In genomic region chr7:99027185-99027584, GRCm38 (mm10) we compare ENCODE assay signal across 14 mouse cellular contexts.
DNase-seq lines count a peak whose midpoint lies in the region; ATAC-seq and TF ChIP-seq lines count a peak whose summit lies in the region.
"Had no signal": no experiment of that assay in that cellular context is flagged by ENCODE, and none has a peak within 500 bp of the region (broad histone marks: within the 10 kb centered on the region; RNA-seq: fewer than 3 reads in every experiment).

No protein-coding gene starts in this region.

- peak; percentile 79 for ATAC-seq in lung, embryonic 16.5 days (ENCODE audit: low read depth)
- peak; percentile 32; the same call in 1 of the 2 replicates for ATAC-seq in stomach, postnatal 0 days (ENCODE audit: low FRiP score, low TSS enrichment)
- ATAC-seq in forebrain, embryonic 12.5 days (ENCODE audit: low FRiP score) = no peak

- H3K27ac ChIP-seq in thymus, adult 2 months (ENCODE audit: control insufficient read depth, insufficient read depth, low read length) = no peak overlapping the region
- peak overlapping the region; percentile 37 for H3K27ac ChIP-seq in lung, embryonic 16.5 days (ENCODE audit: low read length)
- H3K27ac ChIP-seq in stomach, postnatal 0 days (replicated peaks) = no peak overlapping the region
- no peak overlapping the region for H3K27ac ChIP-seq in forebrain, embryonic 12.5 days
- no peak overlapping the region for H3K27ac ChIP-seq in left cerebral cortex, adult 2 months
- H3K27ac ChIP-seq: heart, embryonic 15.5 days; hindbrain, embryonic 15.5 days; liver, embryonic 13.5 days; midbrain, embryonic 12.5 days had no signal

- peak; percentile 9 for DNase-seq in thymus, adult 2 months
- DNase-seq in thymus, postnatal 10 days (ENCODE audit: low spot score in 2 of 2) = no peak
- DNase-seq in T-cell, adult 2 months (ENCODE audit: low spot score) = peak; percentile 43
- DNase-seq in stomach, postnatal 0 days (ENCODE audit: low spot score) = no peak
- no peak for DNase-seq in embryo, embryonic 11 days
- DNase-seq in left cerebral cortex, adult 2 months (ENCODE audit: extremely low spot score in 1 of 2, low spot score in 2 of 2) = no peak
- DNase-seq: layer of hippocampus, adult 9-11 months; left cerebral cortex, postnatal 4 days; liver, embryonic 13.5 days had no signal

- H3K9ac ChIP-seq in lung, embryonic 16.5 days (ENCODE audit: low read length) = no peak overlapping the region; the same call in 1 of the 2 replicates
- no peak overlapping the region for H3K9ac ChIP-seq in stomach, postnatal 0 days (ENCODE audit: low read length)
- H3K9ac ChIP-seq in forebrain, embryonic 12.5 days = no peak overlapping the region
- H3K9ac ChIP-seq: heart, embryonic 15.5 days; hindbrain, embryonic 15.5 days; liver, embryonic 13.5 days; midbrain, embryonic 12.5 days had no signal

- H3K36me3 ChIP-seq in thymus, adult 2 months (ENCODE audit: control insufficient read depth, insufficient read depth, low read length) = no peaks in the 10 kb centered on the region
- no peaks in the 10 kb centered on the region for H3K36me3 ChIP-seq in lung, embryonic 16.5 days (ENCODE audit: control insufficient read depth, insufficient read depth, low read length)
- no peaks in the 10 kb centered on the region for H3K36me3 ChIP-seq in stomach, postnatal 0 days (ENCODE audit: control insufficient read depth, insufficient read depth, low read length)
- no peaks in the 10 kb centered on the region for H3K36me3 ChIP-seq in forebrain, embryonic 12.5 days (replicated peaks)
- H3K36me3 ChIP-seq: heart, embryonic 15.5 days; hindbrain, embryonic 15.5 days; midbrain, embryonic 12.5 days had no signal

- peaks cover 8% of the 10 kb centered on the region for H3K4me1 ChIP-seq in thymus, adult 2 months (replicated peaks; ENCODE audit: control insufficient read depth, insufficient read depth, low read length)
- H3K4me1 ChIP-seq in lung, embryonic 16.5 days (replicated peaks; ENCODE audit: control insufficient read depth, insufficient read depth, low read length) = 0 out of 2 replicates have a peak, but pooled peaks cover 2% of the 10 kb centered on the region
- H3K4me1 ChIP-seq in stomach, postnatal 0 days (replicated peaks; ENCODE audit: control insufficient read depth, insufficient read depth) = no peaks in the 10 kb centered on the region
- no peaks in the 10 kb centered on the region for H3K4me1 ChIP-seq in forebrain, embryonic 12.5 days
- H3K4me1 ChIP-seq: hindbrain, embryonic 15.5 days; midbrain, embryonic 12.5 days had no signal

- TF ChIP-seq POLR2A in thymus, adult 2 months (IDR thresholded peaks at IDR 0.05; ENCODE audit: control insufficient read depth, extremely low read depth, insufficient read depth, low read length, poor library complexity) = no peak

- no peaks in the 10 kb centered on the region for H3K9me3 ChIP-seq in lung, embryonic 16.5 days (ENCODE audit: control insufficient read depth, low read length)
- no peaks in the 10 kb centered on the region for H3K9me3 ChIP-seq in stomach, postnatal 0 days (ENCODE audit: control insufficient read depth, low read length)
- no peaks in the 10 kb centered on the region for H3K9me3 ChIP-seq in forebrain, embryonic 12.5 days
- H3K9me3 ChIP-seq: heart, embryonic 15.5 days; hindbrain, embryonic 15.5 days; liver, embryonic 13.5 days; midbrain, embryonic 12.5 days had no signal

- TF ChIP-seq CTCF in thymus, adult 2 months (IDR thresholded peaks at IDR 0.05; ENCODE audit: borderline replicate concordance, control insufficient read depth, extremely low read depth, insufficient read depth, low read length, poor library complexity) = no peak
- TF ChIP-seq CTCF in stomach, postnatal 0 days (IDR thresholded peaks at IDR 0.05; ENCODE audit: low read depth) = no peak
- TF ChIP-seq CTCF in left cerebral cortex, adult 2 months (IDR thresholded peaks at IDR 0.05) = no peak

- no peak overlapping the region for H3K4me3 ChIP-seq in thymus, adult 2 months (ENCODE audit: control insufficient read depth, insufficient read depth, low read length)
- no peak overlapping the region for H3K4me3 ChIP-seq in lung, embryonic 16.5 days (ENCODE audit: low read length)
- no peak overlapping the region for H3K4me3 ChIP-seq in stomach, postnatal 0 days (ENCODE audit: low read depth, low read length)
- H3K4me3 ChIP-seq in forebrain, embryonic 12.5 days (replicated peaks) = no peak overlapping the region
- H3K4me3 ChIP-seq in left cerebral cortex, adult 2 months = no peak overlapping the region
- H3K4me3 ChIP-seq: heart, embryonic 15.5 days; hindbrain, embryonic 15.5 days; liver, embryonic 13.5 days; midbrain, embryonic 12.5 days had no signal

- 10% methylated on average over 5 of the region's 5 CpGs for WGBS in thymus, adult 2 months
- WGBS in lung, embryonic 16.5 days = 57% methylated on average over 5 of the region's 5 CpGs
- 60% methylated on average over 5 of the region's 5 CpGs for WGBS in stomach, postnatal 0 days
- WGBS in forebrain, embryonic 12.5 days = 86% methylated on average over 5 of the region's 5 CpGs

- TF ChIP-seq EP300 in stomach, postnatal 0 days (optimal IDR thresholded peaks at IDR 0.05) = no peak

- intact Hi-C loops in left cerebral cortex, adult 2 months (cut with DNase I) = no loop called here

- no peak overlapping the region for H3K4me2 ChIP-seq in lung, embryonic 16.5 days (ENCODE audit: low read depth, low read length)
- H3K4me2 ChIP-seq in stomach, postnatal 0 days (replicated peaks; ENCODE audit: low read depth) = no peak overlapping the region
- no peak overlapping the region for H3K4me2 ChIP-seq in forebrain, embryonic 12.5 days
- H3K4me2 ChIP-seq: heart, embryonic 15.5 days; hindbrain, embryonic 15.5 days; liver, embryonic 13.5 days; midbrain, embryonic 12.5 days had no signal

- H3K27me3 ChIP-seq in thymus, adult 2 months (ENCODE audit: control insufficient read depth, insufficient read depth, low read length) = no peaks in the 10 kb centered on the region
- no peaks in the 10 kb centered on the region for H3K27me3 ChIP-seq in lung, embryonic 16.5 days (ENCODE audit: control insufficient read depth, insufficient read depth, low read depth, low read length)
- no peaks in the 10 kb centered on the region for H3K27me3 ChIP-seq in stomach, postnatal 0 days (ENCODE audit: control insufficient read depth, insufficient read depth, low read length)
- H3K27me3 ChIP-seq in forebrain, embryonic 12.5 days = no peaks in the 10 kb centered on the region
- H3K27me3 ChIP-seq: heart, embryonic 15.5 days; hindbrain, embryonic 15.5 days; liver, embryonic 13.5 days; midbrain, embryonic 12.5 days had no signal

Comparison
In these comparisons a context has a peak if more than half of its experiments do, and no peak if none do; other contexts are left out.
1. DNase-seq: peak in thymus, adult 2 months (single experiment) and T-cell, adult 2 months (single experiment); none in thymus, postnatal 10 days (0 of 2), stomach, postnatal 0 days (single experiment), embryo, embryonic 11 days (single experiment) and left cerebral cortex, adult 2 months (0 of 2).